Mouse (Mus musculus) thymus, adult 2 months (tissue): ENCODE data around the gene Slc1a5.

Experiments used
- CTCF ChIP-seq: fragments of 200-500 bp; IDR thresholded peaks from 2 replicates; pipeline ENCODE4 v1.5.1; 2012; ENCODE audit warnings: mild to moderate bottlenecking, control low read depth, low read length, moderate library complexity, borderline replicate concordance; ENCODE audit not compliant: control insufficient read depth, poor library complexity, insufficient read depth; ENCODE audit errors: extremely low read depth
- POLR2A ChIP-seq: fragments of 200-500 bp; IDR thresholded peaks from 2 replicates; pipeline ENCODE4 v1.6.1; 2012; ENCODE audit warnings: mild to moderate bottlenecking, low read length, control low read depth, moderate library complexity; ENCODE audit not compliant: control insufficient read depth, poor library complexity, insufficient read depth; ENCODE audit errors: extremely low read depth

- TF ChIP-seq CTCF (no peak), POLR2A (no peak)
Measured at GRCm38 (mm10) chr7:16781816-16782554, 845 bp downstream of the Slc1a5 start.
